Mouse (Mus musculus): ENCODE measurements around the gene Pnmt.
"Not testable (repeated sequence)": the region's sequence is repeated elsewhere in the genome, so short reads cannot be mapped to it uniquely, and the experiment has no call there.

Pnmt gene

GRCm38 (mm10) chr11:98358161-98359083 lies 27.8 kb upstream of the Pnmt start, which contains the start of gene Stard3:
Stard3 (plus strand) TSS chr11:98358368.
- DNase-seq, result peak; percentile 96

GRCm38 (mm10) chr11:98360866-98361521 lies 25.3 kb upstream of the Pnmt start:
- no peak for DNase-seq

DNA sequence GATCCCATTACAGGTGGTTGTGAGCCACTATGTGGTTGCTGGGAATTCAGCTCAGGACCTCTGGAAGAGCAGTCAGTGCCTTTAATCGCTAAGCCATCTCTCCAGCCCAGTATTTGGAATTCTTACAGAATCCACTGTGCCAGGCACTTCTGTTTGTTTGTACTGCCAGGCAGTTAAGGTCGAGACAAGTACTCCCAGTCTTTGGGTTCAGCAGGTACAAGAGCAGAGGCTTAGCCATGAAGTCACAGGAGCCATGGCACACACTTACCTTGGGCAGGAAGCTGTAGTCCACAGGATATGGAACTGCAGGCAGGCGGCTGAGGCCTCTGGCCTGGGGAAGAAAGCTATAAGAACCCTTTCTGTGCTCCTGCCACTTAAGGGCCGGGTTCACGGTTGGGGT lies 22.4 kb upstream of the Pnmt start:
- DNase-seq, result no peak

- no peak for DNase-seq
These were observed 21.8 kb upstream of the Pnmt start for GRCm38 (mm10) chr11:98364410-98364809.

GRCm38 (mm10) chr11:98366290-98366689 lies 20.0 kb upstream of the Pnmt start:
- no peak for DNase-seq

DNA sequence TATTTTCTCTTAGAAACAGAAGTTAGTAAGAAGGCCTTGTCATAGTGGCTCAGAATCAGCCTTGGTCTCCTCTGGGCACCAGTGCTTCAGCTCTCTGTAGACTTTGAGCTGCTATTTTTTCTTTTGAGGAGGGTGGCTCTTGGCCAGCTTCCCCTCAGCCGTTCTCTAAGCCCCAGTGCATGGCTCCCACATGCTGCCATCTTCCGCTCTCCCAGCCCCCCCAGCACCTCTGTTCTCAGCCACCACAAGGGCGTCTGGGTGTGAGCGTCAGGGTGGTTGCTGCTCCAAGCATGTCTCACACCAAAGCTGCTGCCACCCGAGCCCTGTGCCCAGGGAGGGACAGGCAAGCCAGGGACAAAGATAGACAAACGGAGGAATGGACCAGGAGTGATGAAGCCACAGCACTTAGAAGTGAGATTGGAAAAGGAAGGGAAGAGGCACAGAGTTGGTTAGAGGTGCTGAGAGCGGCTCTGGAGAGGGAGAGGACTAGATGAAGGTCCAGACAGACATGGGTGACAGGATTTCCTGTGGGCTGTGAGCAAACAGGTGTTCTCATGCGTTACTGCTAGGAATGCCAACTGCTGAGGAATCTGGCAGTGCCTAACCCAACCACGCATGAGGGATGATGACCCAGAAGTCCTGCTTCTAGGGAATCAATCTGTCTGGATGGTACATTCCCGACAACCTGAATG lies 18.9 kb upstream of the Pnmt start:
- no peak for DNase-seq

DNA sequence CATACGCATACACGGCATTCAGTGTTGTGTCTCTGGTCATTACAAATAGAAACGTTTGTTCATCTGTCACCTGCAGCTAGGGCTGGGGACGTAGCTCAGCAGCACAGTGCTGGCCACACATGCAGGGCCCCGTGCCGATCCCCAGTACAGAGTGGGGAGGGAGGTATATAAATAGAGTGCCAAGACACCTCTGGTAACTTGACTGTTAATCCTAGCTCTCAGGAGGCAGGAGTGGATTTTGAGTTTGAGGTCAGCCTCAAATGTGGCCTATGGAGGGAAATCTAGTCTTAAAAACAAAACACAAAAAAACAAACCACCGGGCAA lies 18.4 kb upstream of the Pnmt start:
- no peak for DNase-seq

GRCm38 (mm10) chr11:98369337-98369736 lies 16.9 kb upstream of the Pnmt start:
- DNase-seq, result no peak

GRCm38 (mm10) chr11:98370588-98370987 lies 15.7 kb upstream of the Pnmt start:
- DNase-seq, result no peak

DNA sequence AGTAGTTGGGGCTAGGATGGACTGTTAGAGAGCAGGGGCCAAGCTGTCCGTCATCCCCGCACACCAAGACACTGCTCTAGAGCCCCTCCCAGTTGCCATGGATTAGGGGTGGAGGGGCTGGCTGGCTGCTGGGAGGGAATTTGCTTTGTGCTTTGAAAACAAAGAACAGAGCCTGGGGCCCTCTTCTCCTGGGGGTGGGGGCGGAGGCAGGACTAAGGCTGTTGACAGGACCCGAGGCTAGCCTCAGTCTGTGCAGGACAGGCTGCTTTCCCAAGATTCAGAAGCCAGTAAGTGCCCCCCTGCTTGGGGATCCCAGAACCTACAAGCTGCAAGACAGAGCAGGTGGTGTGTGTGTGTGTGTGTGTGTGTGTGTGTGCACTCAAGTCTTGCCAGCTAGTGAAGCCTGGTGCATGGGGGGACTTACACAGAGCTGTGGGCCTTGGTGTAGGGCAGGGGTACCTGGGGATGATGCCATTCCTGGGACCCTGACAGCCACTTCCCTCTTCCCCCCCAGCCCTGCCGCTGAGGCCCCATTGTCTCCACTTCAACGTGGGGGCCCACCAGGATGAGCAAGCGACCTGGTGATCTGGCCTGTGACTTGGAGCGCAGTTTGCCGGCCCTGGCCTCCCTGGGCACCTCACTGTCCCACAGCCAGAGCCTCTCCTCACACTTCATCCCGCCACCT lies 14.6 kb upstream of the Pnmt start:
- no peak for DNase-seq

DNA sequence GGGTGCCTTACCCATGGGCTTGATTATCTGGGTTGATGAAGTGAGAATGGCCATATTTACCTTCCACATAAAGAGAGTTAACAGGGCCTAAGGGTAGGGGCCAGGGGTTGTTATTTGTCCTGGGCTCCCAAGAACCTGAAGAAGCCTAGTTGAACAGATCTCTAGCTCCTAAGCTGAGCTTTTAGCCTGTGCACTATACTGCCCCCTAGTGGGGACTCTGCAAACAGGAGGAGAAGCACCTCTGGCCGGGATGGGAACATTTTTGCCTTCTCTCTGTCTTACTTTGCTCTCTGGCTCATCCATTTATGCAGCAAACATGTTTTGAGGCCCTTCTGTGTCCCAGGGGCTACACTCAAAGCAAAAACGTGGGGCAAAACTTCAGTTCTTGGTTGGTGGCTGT lies 13.8 kb upstream of the Pnmt start:
- DNase-seq, result peak; percentile 79

DNA sequence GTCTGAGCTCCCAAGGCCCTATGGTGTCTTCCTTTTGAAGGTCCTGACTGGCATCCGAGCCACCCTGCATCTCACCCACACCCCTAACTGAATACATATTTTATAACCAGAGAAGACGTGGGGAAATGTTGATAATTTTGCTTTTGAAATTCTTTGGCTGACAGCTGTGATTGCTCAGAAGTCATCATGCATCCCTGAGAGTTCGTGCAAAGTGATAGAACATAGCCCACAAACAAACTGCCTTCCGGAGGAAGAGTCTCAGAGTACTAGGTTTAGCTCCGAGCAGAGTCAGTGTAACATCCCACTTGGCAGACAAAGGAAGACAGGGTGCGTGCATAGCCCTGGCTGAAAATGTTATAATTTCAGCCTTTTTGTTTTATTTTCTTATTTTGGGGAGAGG lies 13.0 kb upstream of the Pnmt start:
- DNase-seq, result no peak

GRCm38 (mm10) chr11:98374266-98374665 lies 12.0 kb upstream of the Pnmt start:
- no peak for DNase-seq

DNA sequence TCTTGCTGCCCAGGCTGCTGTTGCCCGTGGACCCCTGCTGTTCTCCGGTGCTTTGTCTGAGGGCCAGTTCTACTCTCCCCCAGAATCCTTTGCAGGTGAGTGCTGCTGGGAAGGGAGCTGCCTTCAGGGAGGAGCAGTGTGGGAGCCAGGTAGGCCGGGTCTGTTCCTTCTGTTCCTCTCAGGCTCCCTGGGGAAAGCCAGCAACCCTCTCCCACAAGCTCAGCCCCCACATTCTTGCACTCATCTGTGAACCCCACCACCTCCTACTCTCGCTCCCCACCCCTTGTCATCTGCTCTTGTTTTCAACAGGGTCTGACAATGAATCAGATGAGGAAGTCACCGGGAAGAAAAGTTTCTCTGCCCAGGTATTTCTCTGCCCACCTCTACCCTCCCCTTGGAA lies 9.5 kb upstream of the Pnmt start:
- no peak for DNase-seq

DNA sequence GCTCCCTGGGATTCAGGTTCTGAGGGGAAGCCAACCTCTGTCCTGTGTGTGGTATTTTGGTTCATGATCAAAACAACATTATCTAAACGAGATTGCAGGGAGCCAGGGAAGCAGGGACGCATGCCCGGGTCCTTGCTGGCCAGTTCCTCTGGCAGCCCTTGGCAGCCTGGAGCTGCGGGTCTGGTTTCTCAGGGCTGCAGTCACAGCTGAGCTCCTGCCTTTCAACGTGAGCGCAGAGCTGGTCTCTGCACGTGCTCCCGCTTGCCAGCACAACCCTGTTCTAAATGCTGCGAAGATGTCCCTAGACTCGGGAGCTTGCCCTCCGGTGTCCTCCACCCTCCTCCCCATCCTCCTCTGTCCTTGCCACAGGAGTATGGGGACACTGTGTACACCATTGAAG lies 8.5 kb upstream of the Pnmt start:
- DNase-seq, result no peak

- DNase-seq, result no peak
These were observed 6.9 kb upstream of the Pnmt start for GRCm38 (mm10) chr11:98379379-98379778.

DNA sequence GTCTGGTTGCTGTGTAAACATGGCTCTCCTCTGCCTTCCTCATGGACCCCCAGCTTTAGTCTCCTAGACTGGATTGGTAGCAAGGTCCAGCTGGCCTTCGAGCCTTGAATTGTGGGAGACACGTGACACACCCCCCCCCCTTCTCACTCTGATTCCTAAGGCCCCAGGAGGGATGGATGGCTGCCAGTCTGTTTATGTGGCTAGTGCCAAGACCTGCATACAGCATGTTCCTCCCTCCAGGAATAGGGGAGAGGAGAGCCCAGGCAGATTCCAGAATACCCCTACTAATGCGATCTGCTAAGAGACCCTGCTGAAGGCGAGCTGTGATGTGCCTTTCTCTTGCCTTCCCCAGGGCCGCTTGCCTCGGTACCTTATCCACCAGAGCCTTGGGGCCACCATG lies 6.1 kb upstream of the Pnmt start:
- peak; percentile 51 for DNase-seq

- DNase-seq, result no peak
These were observed 4.6 kb upstream of the Pnmt start for GRCm38 (mm10) chr11:98381651-98382050.

- not testable (repeated sequence) for DNase-seq
These were observed 3.8 kb upstream of the Pnmt start for GRCm38 (mm10) chr11:98382405-98382804.

GRCm38 (mm10) chr11:98383261-98384030 lies 2.8 kb upstream of the Pnmt start, which contains the start of gene Tcap:
Tcap (plus strand) TSS chr11:98383811.
- no peak for DNase-seq

DNA sequence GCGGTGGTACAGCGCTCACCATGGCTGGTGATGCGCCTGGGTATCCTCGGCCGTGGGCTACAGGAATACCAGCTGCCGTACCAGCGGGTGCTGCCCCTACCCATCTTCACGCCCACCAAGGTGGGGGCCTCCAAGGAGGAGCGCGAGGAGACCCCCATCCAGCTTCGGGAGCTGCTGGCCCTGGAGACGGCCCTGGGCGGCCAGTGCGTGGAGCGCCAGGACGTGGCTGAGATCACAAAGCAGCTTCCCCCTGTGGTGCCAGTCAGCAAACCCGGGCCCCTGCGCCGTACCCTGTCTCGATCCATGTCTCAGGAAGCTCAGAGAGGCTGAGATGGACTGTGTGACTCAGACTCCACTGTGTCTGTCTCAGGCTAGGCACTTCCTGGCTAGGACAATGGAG lies 2.0 kb upstream of the Pnmt start:
- no peak for DNase-seq
